Mouse (Mus musculus) neural tube, embryonic 15.5 days (tissue): ENCODE measurements at regions not wholly inside any gene's neighbourhood (a gene's known extent, or its start where the extent isn't known, plus 50 kb on each side); places are given as distances from the start of the nearest gene placed in this dataset.
A peak's percentile ranks its signal among the peaks of the same experiment; 100 is the strongest.
"Not testable (repeated sequence)": the region's sequence is repeated elsewhere in the genome, so short reads cannot be mapped to it uniquely, and the experiment has no call there.

Source experiments
- ATAC-seq: fragments of 200-750 bp; cut with Nextera tagmentation; 2 replicates; pipeline ENCODE4 v1.8.0; 2017; ENCODE audit warnings: mild to moderate bottlenecking, moderate TSS enrichment, moderate library complexity; ENCODE audit not compliant: low FRiP score
- H3K27ac ChIP-seq: fragments of 300-500 bp; sonication (generic); replicated peaks from 2 replicates; pipeline ENCODE4 v1.5.1; 2015; ENCODE audit warnings: mild to moderate bottlenecking, inconsistent platforms
- H3K27me3 ChIP-seq: fragments of 300-500 bp; sonication (generic); replicated peaks from 2 replicates; pipeline ENCODE4 v1.6.1; 2015; ENCODE audit warnings: inconsistent platforms
- H3K36me3 ChIP-seq: fragments of 300-500 bp; sonication (generic); 2 replicates; pipeline ENCODE4 v1.6.1; 2015; ENCODE audit warnings: inconsistent platforms
- H3K4me1 ChIP-seq: fragments of 300-500 bp; sonication (generic); 2 replicates; pipeline ENCODE4 v1.6.1; 2015; ENCODE audit warnings: inconsistent platforms
- H3K4me2 ChIP-seq: fragments of 300-500 bp; sonication (generic); 2 replicates; pipeline ENCODE4 v1.6.1; 2015; ENCODE audit warnings: inconsistent platforms, mild to moderate bottlenecking, moderate library complexity
- H3K4me3 ChIP-seq: fragments of 300-500 bp; sonication (generic); replicated peaks from 2 replicates; pipeline ENCODE4 v1.5.1; 2015; ENCODE audit warnings: mild to moderate bottlenecking, inconsistent platforms
- H3K9ac ChIP-seq: fragments of 300-500 bp; sonication (generic); replicated peaks from 2 replicates; pipeline ENCODE4 v1.6.1; 2015; ENCODE audit warnings: mild to moderate bottlenecking, inconsistent platforms
- H3K9me3 ChIP-seq: fragments of 300-500 bp; sonication (generic); replicated peaks from 2 replicates; pipeline ENCODE4 v1.6.1; 2016; ENCODE audit warnings: inconsistent platforms
- WGBS: fragments of 180-500 bp; shearing (Covaris S2); methylation state at CpG from one replicate; pipeline ENCODE4 v1.1.7; 2015; ENCODE audit warnings: mixed read lengths; 5-methylcytosine and 5-hydroxymethylcytosine counted together

GRCm38 (mm10) chr1:117354624-117355023 is 342.3 kb upstream of the Gm28363 start:
- no peak overlapping the region for H3K4me2 ChIP-seq
- 77% methylated on average over 4 of the region's 4 CpGs for WGBS
- ATAC-seq = no peak

GRCm38 (mm10) chr1:117356418-117357194 is 340.3 kb upstream of the Gm28363 start:
- ATAC-seq = no peak
- Histone ChIP-seq H3K36me3 (no peaks in the 10 kb centered on the region), H3K4me2 (no peak overlapping the region), H3K4me3 (no peak overlapping the region), H3K27ac (no peak overlapping the region), H3K9me3 (no peaks in the 10 kb centered on the region), H3K27me3 (no peaks in the 10 kb centered on the region), H3K4me1 (no peaks in the 10 kb centered on the region), H3K9ac (no peak overlapping the region)
- WGBS = 94% methylated on average over 5 of the region's 5 CpGs

More at GRCm38 (mm10) chr1:117354624-117355023, 342.3 kb upstream of the Gm28363 start:
- Histone ChIP-seq H3K9me3 (no peaks in the 10 kb centered on the region), H3K36me3 (no peaks in the 10 kb centered on the region), H3K27me3 (no peaks in the 10 kb centered on the region), H3K4me3 (no peak overlapping the region), H3K27ac (no peak overlapping the region), H3K4me1 (no peaks in the 10 kb centered on the region), H3K9ac (no peak overlapping the region)

GRCm38 (mm10) chr1:117364066-117364465 is 332.9 kb upstream of the Gm28363 start:
- no peak overlapping the region for H3K9ac ChIP-seq
- H3K9me3 ChIP-seq = no peaks in the 10 kb centered on the region
- H3K4me2 ChIP-seq = no peak overlapping the region
- no peaks in the 10 kb centered on the region for H3K36me3 ChIP-seq
- no peaks in the 10 kb centered on the region for H3K4me1 ChIP-seq
- peak; percentile 55; the same call in 1 of the 2 replicates for ATAC-seq
- H3K27me3 ChIP-seq = no peaks in the 10 kb centered on the region
- no peak overlapping the region for H3K27ac ChIP-seq
- no peak overlapping the region for H3K4me3 ChIP-seq

GRCm38 (mm10) chr1:117412349-117412748 is 284.6 kb upstream of the Gm28363 start:
- no peaks in the 10 kb centered on the region for H3K9me3 ChIP-seq
- H3K36me3 ChIP-seq = no peaks in the 10 kb centered on the region
- H3K27ac ChIP-seq = no peak overlapping the region
- H3K4me1 ChIP-seq = no peaks in the 10 kb centered on the region
- H3K4me2 ChIP-seq = no peak overlapping the region
- no peaks in the 10 kb centered on the region for H3K27me3 ChIP-seq
- H3K9ac ChIP-seq = no peak overlapping the region
- H3K4me3 ChIP-seq = no peak overlapping the region
- ATAC-seq = no peak

GRCm38 (mm10) chr1:117457736-117458135 is 239.2 kb upstream of the Gm28363 start:
- 64% methylated on average over 2 of the region's 2 CpGs for WGBS
- Histone ChIP-seq H3K4me1 (no peaks in the 10 kb centered on the region), H3K36me3 (no peaks in the 10 kb centered on the region), H3K9ac (no peak overlapping the region), H3K27me3 (no peaks in the 10 kb centered on the region), H3K9me3 (no peaks in the 10 kb centered on the region), H3K4me2 (no peak overlapping the region), H3K4me3 (no peak overlapping the region), H3K27ac (no peak overlapping the region)
- ATAC-seq = no peak

- H3K4me3 ChIP-seq, H3K4me1 ChIP-seq, H3K36me3 ChIP-seq, H3K9me3 ChIP-seq, H3K4me2 ChIP-seq, ATAC-seq, H3K9ac ChIP-seq, H3K27me3 ChIP-seq, H3K27ac ChIP-seq: not testable (repeated sequence)
- WGBS = 79% methylated on average over 7 of the region's 7 CpGs
Observed at GRCm38 (mm10) chr1:117458156-117458850, 238.6 kb upstream of the Gm28363 start.

GRCm38 (mm10) chr1:117459126-117459525 is 237.8 kb upstream of the Gm28363 start:
- not testable (repeated sequence) for H3K4me1 ChIP-seq, H3K9ac ChIP-seq, H3K36me3 ChIP-seq, H3K27me3 ChIP-seq, H3K4me2 ChIP-seq, H3K27ac ChIP-seq, H3K9me3 ChIP-seq, H3K4me3 ChIP-seq, ATAC-seq

- no peaks in the 10 kb centered on the region for H3K27me3 ChIP-seq
- no peaks in the 10 kb centered on the region for H3K36me3 ChIP-seq
- H3K4me2 ChIP-seq = no peak overlapping the region
- WGBS = 76% methylated on average over 3 of the region's 3 CpGs
- no peaks in the 10 kb centered on the region for H3K4me1 ChIP-seq
- no peaks in the 10 kb centered on the region for H3K9me3 ChIP-seq
- ATAC-seq = no peak
- no peak overlapping the region for H3K4me3 ChIP-seq
- no peak overlapping the region for H3K27ac ChIP-seq
- no peak overlapping the region for H3K9ac ChIP-seq
Observed at GRCm38 (mm10) chr1:117490176-117490575, 206.8 kb upstream of the Gm28363 start.

GRCm38 (mm10) chr1:117497003-117497402 is 199.9 kb upstream of the Gm28363 start:
- Histone ChIP-seq H3K36me3 (no peaks in the 10 kb centered on the region), H3K4me2 (no peak overlapping the region), H3K9ac (no peak overlapping the region), H3K4me1 (no peaks in the 10 kb centered on the region), H3K9me3 (no peaks in the 10 kb centered on the region), H3K27me3 (no peaks in the 10 kb centered on the region), H3K4me3 (no peak overlapping the region), H3K27ac (no peak overlapping the region)
- ATAC-seq = no peak

GRCm38 (mm10) chr1:117519498-117520032 is 177.4 kb upstream of the Gm28363 start:
- H3K4me3 ChIP-seq = no peak overlapping the region
- H3K9ac ChIP-seq = no peak overlapping the region
- no peaks in the 10 kb centered on the region for H3K9me3 ChIP-seq
- H3K36me3 ChIP-seq = no peaks in the 10 kb centered on the region
- WGBS = 17% methylated on average over 5 of the region's 5 CpGs
- no peak overlapping the region for H3K27ac ChIP-seq
- H3K27me3 ChIP-seq = no peaks in the 10 kb centered on the region
- H3K4me2 ChIP-seq = peak overlapping the region; percentile 11; the same call in 1 of the 2 replicates
- peak; percentile 75 for ATAC-seq
- H3K4me1 ChIP-seq = 0 out of 2 replicates have a peak, but pooled peaks cover 2% of the 10 kb centered on the region
